Mouse (Mus musculus) thymus, adult 2 months (tissue): ENCODE data around the gene Sfmbt2. TPM values are rescaled to one million over a fixed set of nuclear protein-coding genes. Genes with fewer than 3 reads are reported as not detected.

Source experiments
- DNase-seq: peaks from one replicate; pipeline ENCODE4 v3.0.0; 2021
- H3K27ac ChIP-seq: fragments of 200-500 bp; 2 replicates; pipeline ENCODE4 v1.5.1; 2012; ENCODE audit warnings: low read length, control low read depth; ENCODE audit not compliant: control insufficient read depth, insufficient read depth
- H3K27me3 ChIP-seq: fragments of 200-500 bp; 2 replicates; pipeline ENCODE4 v1.6.1; 2012; ENCODE audit warnings: mild to moderate bottlenecking, low read length, moderate library complexity, mixed read lengths; ENCODE audit not compliant: control insufficient read depth, insufficient read depth
- H3K36me3 ChIP-seq: fragments of 200-500 bp; 2 replicates; pipeline ENCODE4 v1.6.1; 2012; ENCODE audit warnings: mild to moderate bottlenecking, low read length, moderate library complexity; ENCODE audit not compliant: control insufficient read depth, insufficient read depth
- H3K4me1 ChIP-seq: fragments of 200-500 bp; replicated peaks from 2 replicates; pipeline ENCODE4 v1.6.1; 2012; ENCODE audit warnings: low read length; ENCODE audit not compliant: control insufficient read depth, insufficient read depth
- H3K4me3 ChIP-seq: fragments of 200-500 bp; 2 replicates; pipeline ENCODE4 v1.5.1; 2012; ENCODE audit warnings: mild to moderate bottlenecking, low read length, control low read depth, moderate library complexity; ENCODE audit not compliant: control insufficient read depth, insufficient read depth
- CTCF ChIP-seq: fragments of 200-500 bp; IDR thresholded peaks from 2 replicates; pipeline ENCODE4 v1.5.1; 2012; ENCODE audit warnings: mild to moderate bottlenecking, control low read depth, low read length, moderate library complexity, borderline replicate concordance; ENCODE audit not compliant: control insufficient read depth, poor library complexity, insufficient read depth; ENCODE audit errors: extremely low read depth
- POLR2A ChIP-seq: fragments of 200-500 bp; IDR thresholded peaks from 2 replicates; pipeline ENCODE4 v1.6.1; 2012; ENCODE audit warnings: mild to moderate bottlenecking, low read length, control low read depth, moderate library complexity; ENCODE audit not compliant: control insufficient read depth, poor library complexity, insufficient read depth; ENCODE audit errors: extremely low read depth
- WGBS: fragments of 180-500 bp; shearing (Covaris S2); methylation state at CpG from one replicate; pipeline ENCODE4 v1.1.7; 2018; 5-methylcytosine and 5-hydroxymethylcytosine counted together
- polyA plus RNA-seq: library from polyadenylated mRNA; depleted of rRNA; stranded (reverse); fragments of >200 nt; gene quantifications from 2 replicates; pipeline ENCODE4 v1.2.3, GENCODE M21; 2012

Gene Sfmbt2
- polyA plus RNA-seq, 1 experiment = 1.7 TPM

GRCm38 (mm10) chr2:10371459-10371817 lies 1.1 kb downstream of the Sfmbt2 start:
- H3K4me3 ChIP-seq = no peak overlapping the region
- peaks cover 24% of the 10 kb centered on the region for H3K27me3 ChIP-seq
- H3K4me1 ChIP-seq = peaks cover 21% of the 10 kb centered on the region
- H3K36me3 ChIP-seq = no peaks in the 10 kb centered on the region
- H3K27ac ChIP-seq = no peak overlapping the region
- WGBS = 16% methylated on average over 16 of the region's 16 CpGs
- DNase-seq = peak; percentile 6
- TF ChIP-seq POLR2A (no peak), CTCF (no peak)

GRCm38 (mm10) chr2:10371899-10372298 lies 1.6 kb downstream of the Sfmbt2 start:
- 12% methylated on average over 14 of the region's 18 CpGs for WGBS
- no peak overlapping the region for H3K27ac ChIP-seq
- peaks cover 21% of the 10 kb centered on the region for H3K4me1 ChIP-seq
- peaks cover 24% of the 10 kb centered on the region for H3K27me3 ChIP-seq
- H3K4me3 ChIP-seq = peak overlapping the region; percentile 97; the same call in 1 of the 2 replicates
- TF ChIP-seq POLR2A (no peak), CTCF (no peak)
- DNase-seq = peak; percentile 9
- H3K36me3 ChIP-seq = no peaks in the 10 kb centered on the region

GRCm38 (mm10) chr2:10372321-10372723 lies 2.0 kb downstream of the Sfmbt2 start:
- Histone ChIP-seq H3K36me3 (no peaks in the 10 kb centered on the region), H3K27ac (no peak overlapping the region), H3K4me3 (peak overlapping the region; percentile 97), H3K4me1 (peaks cover 21% of the 10 kb centered on the region), H3K27me3 (peaks cover 24% of the 10 kb centered on the region)
- TF ChIP-seq POLR2A (no peak), CTCF (no peak)
- WGBS = 1% methylated on average over 31 of the region's 31 CpGs
- DNase-seq = peak; percentile 68

GRCm38 (mm10) chr2:10372776-10373507 lies 2.6 kb downstream of the Sfmbt2 start:
- H3K4me3 ChIP-seq = peak overlapping the region; percentile 97
- H3K27ac ChIP-seq = no peak overlapping the region
- H3K27me3 ChIP-seq = peaks cover 24% of the 10 kb centered on the region
- TF ChIP-seq POLR2A = no peak
- no peak for TF ChIP-seq CTCF
- DNase-seq = peak; percentile 45
- H3K36me3 ChIP-seq = no peaks in the 10 kb centered on the region
- WGBS = 1% methylated on average over 35 of the region's 35 CpGs
- H3K4me1 ChIP-seq = peaks cover 21% of the 10 kb centered on the region

DNA sequence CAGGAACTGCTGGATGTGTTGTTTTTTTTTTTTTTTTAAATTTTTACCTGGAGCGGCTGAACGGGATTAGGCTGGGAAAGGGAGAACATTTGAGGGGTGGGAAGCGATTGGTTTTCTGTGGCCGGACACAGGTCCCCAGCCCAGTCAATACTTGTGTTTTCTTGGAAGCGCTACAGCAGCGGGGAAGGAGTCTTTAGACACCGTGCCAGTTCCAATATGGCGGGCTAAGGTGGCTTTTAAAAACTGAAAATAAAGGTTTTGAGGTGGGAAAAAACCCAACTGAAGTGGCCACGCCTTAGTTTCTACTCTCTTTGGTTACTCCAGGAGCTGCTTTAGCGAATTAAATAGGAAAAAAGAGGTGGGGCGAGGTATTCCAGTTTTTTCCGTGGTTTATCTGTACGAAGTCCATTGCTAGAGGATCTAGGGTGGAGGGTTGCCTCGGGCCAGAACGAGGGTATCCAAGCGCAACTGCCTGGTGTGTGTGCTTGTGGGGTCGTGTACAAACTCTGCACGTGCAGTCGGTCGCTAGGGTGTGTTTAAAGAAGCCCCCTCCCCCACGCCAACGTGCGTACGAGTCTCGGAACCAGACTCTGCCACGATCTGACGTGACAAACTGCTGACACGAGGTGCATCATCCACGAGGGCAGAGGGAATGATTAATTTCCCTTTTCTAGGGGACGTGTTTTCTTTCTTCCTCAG lies 3.3 kb downstream of the Sfmbt2 start:
- Histone ChIP-seq H3K4me3 (peak overlapping the region; percentile 48), H3K27me3 (peaks cover 24% of the 10 kb centered on the region; the same call in 1 of the 2 replicates), H3K27ac (no peak overlapping the region), H3K36me3 (no peaks in the 10 kb centered on the region), H3K4me1 (peaks cover 21% of the 10 kb centered on the region)
- DNase-seq = peak; percentile 18
- WGBS = 1% methylated on average over 30 of the region's 30 CpGs
- TF ChIP-seq POLR2A (no peak), CTCF (no peak)

DNA sequence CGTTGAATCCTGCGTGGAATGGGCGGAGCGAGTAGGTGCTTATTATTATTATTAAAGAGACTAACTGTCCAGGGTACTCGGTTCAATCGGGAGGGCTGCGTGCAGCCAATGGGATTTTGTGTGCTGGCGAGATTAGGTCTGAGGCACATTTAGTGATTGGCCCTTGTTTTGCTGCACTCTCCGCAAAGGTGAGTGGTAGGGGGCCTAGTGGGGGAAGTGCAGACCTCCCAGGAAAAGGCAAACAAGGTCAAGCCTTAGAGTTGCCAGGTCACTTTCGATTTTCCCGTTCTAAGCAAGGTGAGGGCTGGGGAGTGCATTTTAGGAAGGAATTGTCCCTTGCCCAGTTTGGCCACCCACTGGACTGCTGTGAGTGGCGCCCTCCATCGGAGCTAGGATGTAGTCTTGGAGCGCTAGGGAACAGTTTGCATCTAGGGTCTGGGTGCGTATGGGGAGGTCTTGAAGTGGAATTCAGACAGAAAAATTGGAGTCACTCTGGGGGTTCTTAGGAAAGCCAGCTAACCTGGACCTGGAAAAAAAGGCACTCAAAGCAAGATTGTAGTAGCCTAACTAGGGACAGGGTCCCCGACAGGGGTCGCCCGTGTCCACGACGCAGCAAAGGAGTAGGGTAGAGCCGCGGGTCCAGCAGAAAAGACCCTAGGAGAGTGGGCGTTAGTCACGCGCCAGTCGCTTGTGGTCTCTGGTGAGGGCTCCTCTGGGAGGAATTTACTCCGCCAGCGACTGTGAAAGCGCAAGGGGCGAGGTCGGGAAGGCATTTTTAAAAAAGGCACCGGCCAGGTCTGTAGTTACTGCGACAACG lies 4.1 kb downstream of the Sfmbt2 start:
- TF ChIP-seq POLR2A = no peak
- no peak for TF ChIP-seq CTCF
- no peaks in the 10 kb centered on the region for H3K36me3 ChIP-seq
- peak overlapping the region; percentile 44 for H3K4me3 ChIP-seq
- peak; percentile 30 for DNase-seq
- no peak overlapping the region for H3K27ac ChIP-seq
- peaks cover 21% of the 10 kb centered on the region for H3K4me1 ChIP-seq
- 1% methylated on average over 34 of the region's 34 CpGs for WGBS
- H3K27me3 ChIP-seq = peaks cover 24% of the 10 kb centered on the region; the same call in 1 of the 2 replicates
